Comparison of ENCODE assay signal across 19 mouse cellular contexts in genomic region chr7:45597013-45597412, GRCm38 (mm10). TPM values are rescaled to one million over a fixed set of nuclear protein-coding genes. Genes with fewer than 3 reads are reported as not detected.
"Had no signal": no experiment of that assay in that cellular context is flagged by ENCODE, and none has a peak within 500 bp of the region (broad histone marks: within the 10 kb centered on the region; RNA-seq: fewer than 3 reads in every experiment).

No protein-coding gene starts in this region.

- DNase-seq: retina, postnatal 1 day; right cerebral cortex, adult 18-20 months; right cerebral cortex, postnatal 14 days; right cerebral cortex, postnatal 25 days; right cerebral cortex, postnatal 4 days; spleen, adult 18-20 months; thymus, adult 18-20 months; thymus, adult 2 months; thymus, postnatal 14 days; thymus, postnatal 25 days; thymus, postnatal 36 days; thymus, postnatal 4 days had no signal

- H3K4me2 ChIP-seq: neural tube, embryonic 13.5 days; neural tube, embryonic 15.5 days; stomach, embryonic 15.5 days had no signal

- H3K27ac ChIP-seq: neural tube, embryonic 13.5 days; neural tube, embryonic 15.5 days; stomach, embryonic 15.5 days; stomach, postnatal 0 days had no signal

- H3K4me1 ChIP-seq: neural tube, embryonic 13.5 days; neural tube, embryonic 15.5 days had no signal

- H3K4me3 ChIP-seq: neural tube, embryonic 13.5 days; neural tube, embryonic 15.5 days; stomach, embryonic 15.5 days had no signal

- H3K9me3 ChIP-seq: neural tube, embryonic 13.5 days; neural tube, embryonic 15.5 days; stomach, embryonic 15.5 days had no signal

- H3K36me3 ChIP-seq: neural tube, embryonic 13.5 days; neural tube, embryonic 15.5 days; stomach, embryonic 15.5 days had no signal

- H3K27me3 ChIP-seq: neural tube, embryonic 13.5 days; neural tube, embryonic 15.5 days; stomach, embryonic 15.5 days had no signal

- H3K9ac ChIP-seq: neural tube, embryonic 13.5 days; neural tube, embryonic 15.5 days; stomach, embryonic 15.5 days had no signal

RNA-seq across cellular contexts. Expression of gene Fgf21, which starts 18.3 kb away (rescaled TPM):
- total RNA-seq: neutrophil, adult 5-6 weeks had no signal
- polyA plus RNA-seq: neural tube, embryonic 13.5 days; neural tube, embryonic 14.5 days; urinary bladder, adult 2 months had no signal

RNA-seq across cellular contexts. Expression of gene Fut1, which starts 20.1 kb away (rescaled TPM):
- total RNA-seq: neutrophil, adult 5-6 weeks had no signal
- polyA plus RNA-seq: neural tube, embryonic 13.5 days; neural tube, embryonic 14.5 days; neural tube, embryonic 15.5 days; urinary bladder, adult 2 months had no signal

RNA-seq across cellular contexts. Expression of gene Izumo1, which starts 24.6 kb away (rescaled TPM):
- total RNA-seq: neutrophil, adult 5-6 weeks had no signal
- polyA plus RNA-seq: neural tube, embryonic 14.5 days; neural tube, embryonic 15.5 days had no signal
